Mouse (Mus musculus): ENCODE measurements around the gene Neu2.

The Neu2 gene

GRCm38 (mm10) chr1:87620211-87620668, 110.6 kb downstream of the Neu2 start, which contains the start of gene Inpp5d:
Gene Inpp5d, plus strand, starts transcription at chr1:87620312.
- WGBS = 81% methylated on average over 12 of the region's 12 CpGs

GRCm38 (mm10) chr1:87620693-87621092, 111.0 kb downstream of the Neu2 start:
- WGBS = 81% methylated on average over 6 of the region's 6 CpGs

- whole genome bisulfite sequencing = 71% methylated on average over 9 of the region's 9 CpGs
Observed at GRCm38 (mm10) chr1:87621146-87621857, 111.6 kb downstream of the Neu2 start.

GRCm38 (mm10) chr1:87621858-87622279, 112.2 kb downstream of the Neu2 start:
- WGBS = 17% methylated on average over 3 of the region's 3 CpGs

GRCm38 (mm10) chr1:87623977-87624666, 114.4 kb downstream of the Neu2 start:
- WGBS = 70% methylated on average over 1 of the region's 1 CpGs

GRCm38 (mm10) chr1:87624826-87625225, 115.1 kb downstream of the Neu2 start:
- WGBS = 87% methylated on average over 2 of the region's 2 CpGs

- WGBS = 90% methylated on average over 6 of the region's 6 CpGs
Observed at GRCm38 (mm10) chr1:87625254-87626025, 115.8 kb downstream of the Neu2 start.

- 87% methylated on average over 2 of the region's 2 CpGs for WGBS
Observed at GRCm38 (mm10) chr1:87626344-87626743, 116.7 kb downstream of the Neu2 start.

- 68% methylated on average over 2 of the region's 2 CpGs for WGBS
Observed at GRCm38 (mm10) chr1:87628085-87628484, 118.4 kb downstream of the Neu2 start.

GRCm38 (mm10) chr1:87631584-87631983, 121.9 kb downstream of the Neu2 start:
- WGBS = 86% methylated on average over 10 of the region's 10 CpGs

GRCm38 (mm10) chr1:87632163-87632562, 122.5 kb downstream of the Neu2 start:
- 70% methylated on average over 6 of the region's 6 CpGs for WGBS

GRCm38 (mm10) chr1:87636716-87637117, 127.0 kb downstream of the Neu2 start:
- WGBS = 91% methylated on average over 12 of the region's 12 CpGs

- 85% methylated on average over 4 of the region's 4 CpGs for WGBS
Observed at GRCm38 (mm10) chr1:87637121-87637877, 127.6 kb downstream of the Neu2 start.

- WGBS = 84% methylated on average over 4 of the region's 4 CpGs
Observed at GRCm38 (mm10) chr1:87637878-87638600, 128.3 kb downstream of the Neu2 start.

GRCm38 (mm10) chr1:87639724-87640123, 130.0 kb downstream of the Neu2 start:
- 77% methylated on average over 8 of the region's 8 CpGs for WGBS

GRCm38 (mm10) chr1:87640165-87640661, 130.5 kb downstream of the Neu2 start:
- 65% methylated on average over 17 of the region's 17 CpGs for WGBS

GRCm38 (mm10) chr1:87643016-87643415, 133.3 kb downstream of the Neu2 start:
- 88% methylated on average over 7 of the region's 7 CpGs for WGBS

- 63% methylated on average over 7 of the region's 7 CpGs for WGBS
Observed at GRCm38 (mm10) chr1:87645041-87645440, 135.4 kb downstream of the Neu2 start.

- WGBS = 82% methylated on average over 6 of the region's 6 CpGs
Observed at GRCm38 (mm10) chr1:87645748-87646147, 136.1 kb downstream of the Neu2 start.

Measured in cerebral cortex, adult 2 months (tissue).